Mouse (Mus musculus): ENCODE results near the gene Gdf5.

GRCm38 (mm10) chr2:155928711-155929345, 16.3 kb downstream of the Gdf5 start:
- TF ChIP-seq POLR2A (IDR thresholded peaks at IDR 0.05; ENCODE audit: low read depth, low read length), result no peak
- TF ChIP-seq CTCF (IDR thresholded peaks at IDR 0.05; ENCODE audit: extremely low read depth, insufficient read depth, insufficient read length, insufficient replicate concordance), result no peak
